Comparison of ENCODE assay signal across 8 mouse cellular contexts in the genomic region with DNA sequence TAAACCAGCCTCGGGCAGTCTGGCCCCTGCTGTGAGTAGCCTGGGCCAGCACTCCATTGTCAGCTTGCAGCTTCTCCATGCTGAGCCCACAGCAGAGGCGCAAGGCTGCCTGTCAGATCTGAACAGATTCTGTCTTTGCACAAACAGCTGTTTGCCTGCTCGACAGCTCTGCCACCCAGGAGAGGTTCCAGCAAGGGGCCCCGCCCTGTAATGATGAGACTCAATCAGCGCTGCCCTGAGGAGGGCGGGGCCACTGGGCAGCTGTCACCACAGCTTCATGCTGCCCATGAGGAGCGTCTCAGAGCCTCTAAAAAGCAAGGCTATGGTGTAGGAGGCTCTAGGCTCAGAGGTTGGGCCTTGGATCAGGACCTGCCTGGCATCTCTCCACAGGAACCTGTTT. TPM values are rescaled to one million over a fixed set of nuclear protein-coding genes. Genes with fewer than 3 reads are reported as not detected.
A peak's percentile ranks its signal among the peaks of the same experiment; 100 is the strongest.
DNase-seq lines count a peak whose midpoint lies in the region; ATAC-seq and TF ChIP-seq lines count a peak whose summit lies in the region.

No protein-coding gene starts in this region.

- H3K27ac ChIP-seq in heart, embryonic 15.5 days, result no peak overlapping the region
- no peak overlapping the region for H3K27ac ChIP-seq in heart, embryonic 12.5 days (ENCODE audit: poor library complexity, severe bottlenecking)
- H3K27ac ChIP-seq in forebrain, embryonic 16.5 days (ENCODE audit: low read length), result peak overlapping the region; percentile 67
- no peak overlapping the region for H3K27ac ChIP-seq in limb, embryonic 14.5 days (replicated peaks; ENCODE audit: low read depth, low read length)

- H3K9ac ChIP-seq in heart, embryonic 15.5 days, result no peak overlapping the region
- H3K9ac ChIP-seq in heart, embryonic 12.5 days, result no peak overlapping the region
- H3K9ac ChIP-seq in forebrain, embryonic 16.5 days (replicated peaks; ENCODE audit: low read depth, low read length), result no peak overlapping the region; the same call in 1 of the 2 replicates
- H3K9ac ChIP-seq in limb, embryonic 14.5 days (ENCODE audit: low read depth, low read length, severe bottlenecking), result no peak overlapping the region

- 28% methylated on average over 7 of the region's 7 CpGs for WGBS in heart, embryonic 15.5 days
- 35% methylated on average over 7 of the region's 7 CpGs for WGBS in heart, embryonic 12.5 days
- WGBS in forebrain, embryonic 16.5 days, result 25% methylated on average over 7 of the region's 7 CpGs
- WGBS in limb, embryonic 14.5 days, result 34% methylated on average over 7 of the region's 7 CpGs

- ATAC-seq in heart, embryonic 15.5 days (replicated peaks; ENCODE audit: insufficient number of reproducible peaks, insufficient read depth, low FRiP score, low read depth), result peak; percentile 45; the same call in 1 of the 2 replicates
- no peak for ATAC-seq in heart, embryonic 12.5 days (ENCODE audit: insufficient number of reproducible peaks, low FRiP score)
- peak; percentile 5; the same call in 1 of the 2 replicates for ATAC-seq in forebrain, embryonic 16.5 days
- ATAC-seq in limb, embryonic 14.5 days (ENCODE audit: low FRiP score, low read depth), result peak; percentile 62; the same call in 1 of the 2 replicates

- DNase-seq in 3T3-L1 (ENCODE audit: low read depth, low spot score), result peak; percentile 28
- peak; percentile 64 for DNase-seq in limb, embryonic 14.5 days (ENCODE audit: low spot score)
- no peak for DNase-seq in urinary bladder, adult 18-20 months (ENCODE audit: low spot score in 2 of 2)
- DNase-seq in adrenal gland, adult 18-20 months (ENCODE audit: low spot score in 2 of 2), result no peak
- DNase-seq in thymus, postnatal 36 days, result no peak

- H3K27me3 ChIP-seq in heart, embryonic 15.5 days, result no peaks in the 10 kb centered on the region
- peaks cover 43% of the 10 kb centered on the region for H3K27me3 ChIP-seq in heart, embryonic 12.5 days (replicated peaks)
- H3K27me3 ChIP-seq in forebrain, embryonic 16.5 days (replicated peaks; ENCODE audit: control insufficient read depth, insufficient read depth, low read length), result no peaks in the 10 kb centered on the region
- no peaks in the 10 kb centered on the region; the same call in 1 of the 2 replicates for H3K27me3 ChIP-seq in limb, embryonic 14.5 days (ENCODE audit: control insufficient read depth, insufficient read depth, low read length)

- H3K36me3 ChIP-seq in heart, embryonic 15.5 days, result no peaks in the 10 kb centered on the region
- H3K36me3 ChIP-seq in heart, embryonic 12.5 days, result no peaks in the 10 kb centered on the region
- no peaks in the 10 kb centered on the region for H3K36me3 ChIP-seq in forebrain, embryonic 16.5 days (ENCODE audit: control insufficient read depth, insufficient read depth)
- no peaks in the 10 kb centered on the region for H3K36me3 ChIP-seq in limb, embryonic 14.5 days (ENCODE audit: control insufficient read depth, insufficient read depth, low read length)

- no peak for TF ChIP-seq POLR2A in limb, embryonic 14.5 days (IDR thresholded peaks at IDR 0.05; ENCODE audit: borderline replicate concordance, extremely low read depth, insufficient read depth, insufficient read length)

- no peak overlapping the region for H3K4me3 ChIP-seq in heart, embryonic 15.5 days
- no peak overlapping the region for H3K4me3 ChIP-seq in heart, embryonic 12.5 days
- H3K4me3 ChIP-seq in forebrain, embryonic 16.5 days (replicated peaks; ENCODE audit: low read length), result no peak overlapping the region
- no peak overlapping the region for H3K4me3 ChIP-seq in limb, embryonic 14.5 days (replicated peaks; ENCODE audit: low read length)

- H3K4me1 ChIP-seq in heart, embryonic 15.5 days (replicated peaks), result peaks cover 55% of the 10 kb centered on the region
- peaks cover 41% of the 10 kb centered on the region for H3K4me1 ChIP-seq in heart, embryonic 12.5 days (replicated peaks)
- peaks cover 74% of the 10 kb centered on the region for H3K4me1 ChIP-seq in forebrain, embryonic 16.5 days (replicated peaks; ENCODE audit: control insufficient read depth, insufficient read depth, low read length)
- H3K4me1 ChIP-seq in limb, embryonic 14.5 days (ENCODE audit: control insufficient read depth, insufficient read depth, low read length), result peaks cover 36% of the 10 kb centered on the region

- H3K9me3 ChIP-seq in heart, embryonic 15.5 days (replicated peaks), result no peaks in the 10 kb centered on the region
- H3K9me3 ChIP-seq in heart, embryonic 12.5 days (replicated peaks), result no peaks in the 10 kb centered on the region
- no peaks in the 10 kb centered on the region for H3K9me3 ChIP-seq in forebrain, embryonic 16.5 days (ENCODE audit: control insufficient read depth, low read length)
- H3K9me3 ChIP-seq in limb, embryonic 14.5 days (ENCODE audit: control insufficient read depth, low read length), result no peaks in the 10 kb centered on the region

- no peak overlapping the region for H3K4me2 ChIP-seq in heart, embryonic 15.5 days
- no peak overlapping the region for H3K4me2 ChIP-seq in heart, embryonic 12.5 days
- no peak overlapping the region for H3K4me2 ChIP-seq in forebrain, embryonic 16.5 days (ENCODE audit: low read length)
- no peak overlapping the region for H3K4me2 ChIP-seq in limb, embryonic 14.5 days (replicated peaks; ENCODE audit: low read depth, low read length, severe bottlenecking)

RNA-seq across cellular contexts. Expression of a gene that starts 47.7 kb away (rescaled TPM):
- polyA plus RNA-seq in heart, embryonic 15.5 days (2015; fragmentation: Nextera tagmentation; extraction: Ambion mirVana), result 1.3 and 2.5 TPM in 2 replicates
- 0.81 and 0.87 TPM in 2 replicates for polyA plus RNA-seq in heart, embryonic 12.5 days (2016; fragmentation: Nextera tagmentation; extraction: Ambion mirVana)
- 13.8 and 16.1 TPM in 2 replicates for polyA plus RNA-seq in forebrain, embryonic 16.5 days (2015; fragmentation: Nextera tagmentation; extraction: Ambion mirVana)
- 2.2 and 3.2 TPM in 2 replicates for polyA plus RNA-seq in limb, embryonic 14.5 days (2012; rRNA removed)
- polyA plus RNA-seq in limb, embryonic 14.5 days (2014; fragmentation: Nextera tagmentation; extraction: Ambion mirVana), result 8.5 and 9.6 TPM in 2 replicates
- total RNA-seq in adrenal gland, adult 18-20 months (2021), result 1 to 10 TPM; 2.1 to 9.3 TPM

RNA-seq across cellular contexts. Expression of a gene that starts 52.9 kb away (rescaled TPM):
- 122 and 135 TPM in 2 replicates for polyA plus RNA-seq in heart, embryonic 15.5 days (2015; fragmentation: Nextera tagmentation; extraction: Ambion mirVana)
- polyA plus RNA-seq in heart, embryonic 12.5 days (2016; fragmentation: Nextera tagmentation; extraction: Ambion mirVana), result 151 and 154 TPM in 2 replicates
- 223 and 235 TPM in 2 replicates for polyA plus RNA-seq in forebrain, embryonic 16.5 days (2015; fragmentation: Nextera tagmentation; extraction: Ambion mirVana)
- 157 and 181 TPM in 2 replicates for polyA plus RNA-seq in limb, embryonic 14.5 days (2012; rRNA removed)
- 203 and 212 TPM in 2 replicates for polyA plus RNA-seq in limb, embryonic 14.5 days (2014; fragmentation: Nextera tagmentation; extraction: Ambion mirVana)
- total RNA-seq in adrenal gland, adult 18-20 months (2021), result 100 to 1,000 TPM in 1 of 2 experiments, 10 to 100 TPM in 1; 96.7 to 125 TPM

Comparison
In these comparisons a context has a peak if more than half of its experiments do, and no peak if none do; other contexts are left out.
1. DNase-seq: peak in 3T3-L1 (single experiment) and limb, embryonic 14.5 days (single experiment); none in urinary bladder, adult 18-20 months (0 of 2), adrenal gland, adult 18-20 months (0 of 2) and thymus, postnatal 36 days (0 of 2).